Mouse (Mus musculus): ENCODE measurements around the gene Gramd1a. TPM values are rescaled to one million over a fixed set of nuclear protein-coding genes. Genes with fewer than 3 reads are reported as not detected.

Gramd1a gene
- total and polyA plus RNA-seq, 2 experiments from 2014 or later = 25.9 to 53.9 TPM

DNA sequence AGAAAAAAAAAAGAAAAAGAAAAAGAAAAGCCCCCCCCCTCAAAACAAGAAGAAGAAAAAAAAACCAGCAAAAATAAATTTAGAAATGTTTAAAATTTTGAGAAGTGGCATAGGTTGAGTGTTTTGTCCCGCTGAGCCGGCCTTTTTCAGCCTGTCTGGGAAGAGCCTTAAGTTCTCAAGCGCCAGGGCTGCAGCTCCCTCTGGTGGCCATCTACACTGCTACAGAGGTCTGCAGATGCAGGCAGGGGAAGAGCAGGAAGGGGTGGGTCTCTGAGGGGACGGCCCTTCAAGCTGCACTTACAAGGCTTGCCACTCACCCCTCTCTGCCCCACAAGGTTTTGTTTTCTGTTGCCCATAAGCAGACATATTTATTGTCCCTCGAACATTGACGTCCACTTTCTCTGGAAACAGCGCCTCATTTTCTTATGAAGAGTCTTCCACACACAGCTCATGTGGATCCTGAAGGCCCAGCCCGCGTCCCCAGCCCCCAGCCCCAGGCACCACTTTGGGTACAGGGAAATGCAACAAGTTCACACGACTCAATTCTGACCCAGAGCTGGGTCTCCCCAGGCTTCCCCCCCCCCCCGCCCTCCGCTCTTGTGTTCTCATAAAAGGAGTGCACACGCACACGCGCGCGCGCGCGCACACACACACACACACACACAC lies 58.0 kb downstream of the Gramd1a start:
- Histone ChIP-seq H3K4me1 (ENCODE audit: control insufficient read depth, insufficient read depth) (no peaks in the 10 kb centered on the region), H3K27me3 (ENCODE audit: control insufficient read depth, insufficient read depth, low read length) (peaks cover 8% of the 10 kb centered on the region; the same call in 1 of the 2 replicates), H3K4me2 (ENCODE audit: low read depth, low read length) (peak overlapping the region; percentile 39), H3K9ac (replicated peaks; ENCODE audit: low read depth, low read length) (0 out of 2 replicates have a peak overlapping the region, but pooled peaks have one; percentile 0), H3K9me3 (replicated peaks; ENCODE audit: control insufficient read depth, low read length) (no peaks in the 10 kb centered on the region), H3K27ac (ENCODE audit: low read depth) (no peak overlapping the region), H3K4me3 (ENCODE audit: low read depth, low read length) (no peak overlapping the region), H3K36me3 (replicated peaks; ENCODE audit: control insufficient read depth, insufficient read depth, low read length) (no peaks in the 10 kb centered on the region)
- ATAC-seq (ENCODE audit: insufficient read depth, low read depth) (peak; percentile 96), DNase-seq (ENCODE audit: low spot score) (peak; percentile 93)
- whole genome bisulfite sequencing = 48% methylated on average over 20 of the region's 20 CpGs
- peak; percentile 99 for TF ChIP-seq CTCF (IDR thresholded peaks at IDR 0.05; ENCODE audit: low read depth)
- no peak for TF ChIP-seq EP300 (IDR thresholded peaks at IDR 0.05; ENCODE audit: low read depth)

DNA sequence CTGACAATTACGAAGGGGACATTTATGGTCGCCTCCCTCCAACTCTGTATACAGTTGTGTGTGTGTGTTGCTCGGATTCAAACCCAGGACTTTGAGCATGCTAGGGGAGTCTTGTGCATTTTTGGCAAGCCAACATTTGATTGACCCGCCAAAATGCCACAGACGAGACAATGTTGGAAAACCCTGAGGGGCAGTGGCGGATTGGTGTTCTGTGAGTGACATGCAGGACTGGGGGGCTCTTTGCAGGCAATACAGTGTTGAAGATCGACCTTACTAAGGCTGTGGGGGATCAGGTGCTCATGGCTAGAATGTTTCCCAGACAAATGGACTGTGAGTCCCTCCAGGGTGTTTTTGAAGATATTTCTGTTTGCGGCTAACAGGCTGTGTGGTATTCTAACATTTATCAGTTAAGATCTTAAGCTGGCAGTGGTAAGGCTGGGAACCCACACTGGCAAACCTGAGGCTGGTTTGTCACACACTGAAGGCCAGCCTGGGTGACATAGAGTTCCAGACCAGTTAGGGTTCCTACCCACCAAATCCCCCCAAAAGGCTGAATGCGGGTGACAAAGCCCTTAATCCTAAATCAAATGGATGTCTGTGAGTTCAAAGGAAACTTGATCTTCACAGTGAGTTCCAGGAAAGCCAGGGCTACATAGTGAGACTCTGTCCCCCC lies 58.7 kb downstream of the Gramd1a start:
- Histone ChIP-seq H3K27me3 (ENCODE audit: control insufficient read depth, insufficient read depth, low read length) (peaks cover 1% of the 10 kb centered on the region; the same call in 1 of the 2 replicates), H3K4me2 (ENCODE audit: low read depth, low read length) (no peak overlapping the region), H3K9me3 (replicated peaks; ENCODE audit: control insufficient read depth, low read length) (no peaks in the 10 kb centered on the region), H3K4me3 (ENCODE audit: low read depth, low read length) (no peak overlapping the region), H3K36me3 (replicated peaks; ENCODE audit: control insufficient read depth, insufficient read depth, low read length) (no peaks in the 10 kb centered on the region), H3K27ac (ENCODE audit: low read depth) (no peak overlapping the region), H3K4me1 (ENCODE audit: control insufficient read depth, insufficient read depth) (no peaks in the 10 kb centered on the region), H3K9ac (replicated peaks; ENCODE audit: low read depth, low read length) (no peak overlapping the region)
- no peak for TF ChIP-seq CTCF (IDR thresholded peaks at IDR 0.05; ENCODE audit: low read depth)
- no peak for TF ChIP-seq EP300 (IDR thresholded peaks at IDR 0.05; ENCODE audit: low read depth)
- WGBS = 72% methylated on average over 9 of the region's 9 CpGs
- no peak for DNase-seq (ENCODE audit: low spot score)
- no peak for ATAC-seq (ENCODE audit: insufficient read depth, low read depth)

GRCm38 (mm10) chr7:31094774-31095501 lies 60.8 kb downstream of the Gramd1a start:
- no peaks in the 10 kb centered on the region for H3K36me3 ChIP-seq (replicated peaks; ENCODE audit: control insufficient read depth, insufficient read depth, low read length)
- no peaks in the 10 kb centered on the region for H3K4me1 ChIP-seq (ENCODE audit: control insufficient read depth, insufficient read depth)
- no peak overlapping the region for H3K9ac ChIP-seq (replicated peaks; ENCODE audit: low read depth, low read length)
- DNase-seq (ENCODE audit: low spot score) (no peak), ATAC-seq (ENCODE audit: insufficient read depth, low read depth) (no peak)
- no peaks in the 10 kb centered on the region; the same call in 1 of the 2 replicates for H3K27me3 ChIP-seq (ENCODE audit: control insufficient read depth, insufficient read depth, low read length)
- WGBS = 27% methylated on average over 12 of the region's 12 CpGs
- TF ChIP-seq EP300 (IDR thresholded peaks at IDR 0.05; ENCODE audit: low read depth) (no peak), CTCF (IDR thresholded peaks at IDR 0.05; ENCODE audit: low read depth) (no peak)
- H3K27ac ChIP-seq (ENCODE audit: low read depth) = no peak overlapping the region
- H3K9me3 ChIP-seq (replicated peaks; ENCODE audit: control insufficient read depth, low read length) = no peaks in the 10 kb centered on the region
- no peak overlapping the region for H3K4me3 ChIP-seq (ENCODE audit: low read depth, low read length)
- H3K4me2 ChIP-seq (ENCODE audit: low read depth, low read length) = no peak overlapping the region

GRCm38 (mm10) chr7:31089721-31090120 lies 66.0 kb downstream of the Gramd1a start:
- TF ChIP-seq CTCF (IDR thresholded peaks at IDR 0.05; ENCODE audit: low read depth) (no peak), EP300 (IDR thresholded peaks at IDR 0.05; ENCODE audit: low read depth) (no peak)
- Histone ChIP-seq H3K27ac (ENCODE audit: low read depth) (no peak overlapping the region), H3K36me3 (replicated peaks; ENCODE audit: control insufficient read depth, insufficient read depth, low read length) (no peaks in the 10 kb centered on the region), H3K4me3 (ENCODE audit: low read depth, low read length) (no peak overlapping the region), H3K4me1 (ENCODE audit: control insufficient read depth, insufficient read depth) (peaks cover 9% of the 10 kb centered on the region), H3K27me3 (ENCODE audit: control insufficient read depth, insufficient read depth, low read length) (no peaks in the 10 kb centered on the region; the same call in 1 of the 2 replicates), H3K9ac (replicated peaks; ENCODE audit: low read depth, low read length) (no peak overlapping the region), H3K4me2 (ENCODE audit: low read depth, low read length) (no peak overlapping the region), H3K9me3 (replicated peaks; ENCODE audit: control insufficient read depth, low read length) (no peaks in the 10 kb centered on the region)
- ATAC-seq (ENCODE audit: insufficient read depth, low read depth) (no peak), DNase-seq (ENCODE audit: low spot score) (no peak)
- WGBS = 72% methylated on average over 2 of the region's 2 CpGs

- no peak overlapping the region for H3K9ac ChIP-seq (replicated peaks; ENCODE audit: low read depth, low read length)
- H3K27me3 ChIP-seq (ENCODE audit: control insufficient read depth, insufficient read depth, low read length) = no peaks in the 10 kb centered on the region
- no peak overlapping the region for H3K4me2 ChIP-seq (ENCODE audit: low read depth, low read length)
- H3K36me3 ChIP-seq (replicated peaks; ENCODE audit: control insufficient read depth, insufficient read depth, low read length) = no peaks in the 10 kb centered on the region
- no peak overlapping the region for H3K4me3 ChIP-seq (ENCODE audit: low read depth, low read length)
- no peak overlapping the region for H3K27ac ChIP-seq (ENCODE audit: low read depth)
- TF ChIP-seq CTCF (IDR thresholded peaks at IDR 0.05; ENCODE audit: low read depth) = no peak
- no peak for TF ChIP-seq EP300 (IDR thresholded peaks at IDR 0.05; ENCODE audit: low read depth)
- ATAC-seq (ENCODE audit: insufficient read depth, low read depth) (no peak), DNase-seq (ENCODE audit: low spot score) (no peak)
- H3K4me1 ChIP-seq (ENCODE audit: control insufficient read depth, insufficient read depth) = peaks cover 9% of the 10 kb centered on the region
- no peaks in the 10 kb centered on the region for H3K9me3 ChIP-seq (replicated peaks; ENCODE audit: control insufficient read depth, low read length)
- 55% methylated on average over 3 of the region's 3 CpGs for WGBS
These were observed 67.5 kb downstream of the Gramd1a start for GRCm38 (mm10) chr7:31088206-31088605.
